Mouse (Mus musculus) kidney, postnatal 14 days (tissue): Measurements from ENCODE around the gene Gm13288.
"Not testable (repeated sequence)": the region's sequence is repeated elsewhere in the genome, so short reads cannot be mapped to it uniquely, and the experiment has no call there.

Experiments
- DNase-seq: peaks from one replicate; pipeline ENCODE4 v3.0.0; 2022; ENCODE audit warnings: mixed read lengths

Gm13288 gene

GRCm38 (mm10) chr4:88802954-88803353 is 2.4 kb upstream of the Gm13288 start, which contains the start of gene Gm13287:
Gene Gm13287 (plus strand): TSS chr4:88803254.
- not testable (repeated sequence) for DNase-seq

- peak; percentile 35 for DNase-seq
Observed at GRCm38 (mm10) chr4:88805761-88806160, 430 bp downstream of the Gm13288 start.

DNA sequence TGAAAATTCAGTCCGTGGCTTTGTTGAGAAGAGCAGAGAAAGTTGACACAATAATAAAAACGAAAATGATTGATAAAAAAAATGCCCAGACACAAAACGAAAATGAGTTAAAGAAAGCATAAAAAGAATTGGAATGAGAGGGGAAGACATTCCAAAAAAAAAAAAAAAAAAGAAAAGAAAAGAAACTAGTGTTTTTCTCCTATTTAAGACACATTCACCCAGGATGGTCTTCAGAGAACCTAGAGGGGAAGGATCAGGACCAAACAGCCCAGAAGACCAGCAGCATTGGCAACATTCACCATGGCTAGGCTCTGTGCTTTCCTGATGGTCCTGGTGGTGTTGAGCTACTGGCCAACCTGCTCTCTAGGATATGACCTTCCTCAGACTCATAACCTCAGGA is 10.6 kb downstream of the Gm13288 start, which contains the start of gene Ifna7:
Ifna7 (plus strand) TSS at position 301 of the 400 bp plus-strand sequence.
- no peak for DNase-seq

DNA sequence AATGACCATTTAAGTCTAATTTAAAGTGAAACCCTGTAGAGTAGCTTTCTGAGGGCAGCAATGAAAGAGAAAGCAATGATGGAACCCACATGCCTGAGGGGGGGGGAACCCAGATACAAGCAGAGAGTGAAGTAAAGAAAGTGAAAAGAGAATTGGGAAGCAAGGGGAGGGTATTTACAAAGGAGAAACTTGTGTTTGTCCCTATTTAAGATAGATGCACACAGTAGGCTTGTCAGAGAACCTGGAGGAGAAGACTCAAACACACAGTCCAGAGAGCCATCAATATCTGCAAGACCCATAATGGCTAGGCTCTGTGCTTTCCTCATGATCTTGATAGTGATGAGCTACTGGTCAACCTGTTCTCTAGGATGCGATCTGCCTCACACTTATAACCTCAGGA is 14.3 kb downstream of the Gm13288 start, which contains the start of gene Ifna11:
Ifna11 (plus strand) TSS at position 301 of the 400 bp plus-strand sequence.
- DNase-seq, result no peak

DNA sequence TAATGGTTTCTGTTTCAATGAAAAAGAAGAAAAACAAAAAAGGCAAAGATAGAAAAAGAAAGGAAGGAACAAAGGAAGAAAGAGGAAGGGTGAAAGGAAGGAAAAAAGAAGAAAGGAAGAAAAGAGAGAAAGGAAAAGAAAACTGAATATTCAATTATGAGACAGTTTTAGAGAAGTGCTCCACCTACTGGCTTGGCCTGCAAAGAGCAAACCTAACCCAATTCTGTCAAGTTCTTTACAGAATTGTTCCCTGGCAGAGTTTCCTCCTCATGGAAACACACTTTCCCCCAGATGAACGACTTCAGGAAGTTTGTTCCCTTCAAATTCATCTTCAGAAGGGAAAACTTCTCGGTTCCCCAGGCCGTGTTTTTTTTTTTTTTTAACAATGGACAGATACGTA is 17.7 kb downstream of the Gm13288 start:
- peak; percentile 1 for DNase-seq

DNA sequence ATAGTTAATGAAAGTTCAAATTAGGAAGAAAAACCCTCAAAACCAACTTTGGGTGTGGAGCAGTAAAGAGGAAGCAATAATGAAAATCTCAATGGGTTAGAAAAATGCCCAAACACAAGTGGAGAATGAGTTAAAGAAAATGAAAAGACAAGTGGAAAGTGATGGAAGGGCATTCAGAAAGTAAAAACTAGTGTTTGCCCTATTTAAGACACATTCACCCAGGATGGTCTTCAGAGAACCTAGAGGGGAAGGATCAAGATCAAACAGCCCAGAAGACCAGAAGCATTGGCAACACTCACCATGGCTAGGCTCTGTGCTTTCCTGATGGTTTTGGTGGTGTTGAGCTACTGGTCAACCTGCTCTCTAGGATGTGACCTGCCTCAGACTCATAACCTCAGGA is 21.8 kb downstream of the Gm13288 start, which contains the start of gene Ifna6:
Ifna6 (plus strand) TSS at position 301 of the 400 bp plus-strand sequence.
- not testable (repeated sequence) for DNase-seq

- peak; percentile 11 for DNase-seq
Observed at GRCm38 (mm10) chr4:88830523-88830922, 25.2 kb downstream of the Gm13288 start.

DNA sequence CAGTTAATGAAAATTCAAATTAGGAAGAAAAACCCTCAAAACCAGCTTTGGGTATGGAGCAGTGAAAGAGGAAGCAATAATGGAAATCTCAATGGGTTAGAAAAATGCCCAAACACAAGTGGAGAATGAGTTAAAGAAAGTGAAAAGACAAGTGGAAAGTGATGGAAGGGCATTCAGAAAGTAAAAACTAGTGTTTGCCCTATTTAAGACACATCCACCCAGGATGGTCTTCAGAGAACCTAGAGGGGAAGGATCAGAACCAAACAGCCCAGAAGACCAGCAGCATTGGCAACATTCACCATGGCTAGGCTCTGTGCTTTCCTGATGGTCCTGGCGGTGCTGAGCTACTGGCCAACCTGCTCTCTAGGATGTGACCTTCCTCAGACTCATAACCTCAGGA is 29.9 kb downstream of the Gm13288 start, which contains the start of gene Ifna5:
Ifna5 (plus strand) TSS at position 301 of the 400 bp plus-strand sequence.
- DNase-seq, result not testable (repeated sequence)

- no peak for DNase-seq
Observed at GRCm38 (mm10) chr4:88838828-88839227, 33.5 kb downstream of the Gm13288 start.

GRCm38 (mm10) chr4:88840058-88840457 is 34.7 kb downstream of the Gm13288 start:
- no peak for DNase-seq

DNA sequence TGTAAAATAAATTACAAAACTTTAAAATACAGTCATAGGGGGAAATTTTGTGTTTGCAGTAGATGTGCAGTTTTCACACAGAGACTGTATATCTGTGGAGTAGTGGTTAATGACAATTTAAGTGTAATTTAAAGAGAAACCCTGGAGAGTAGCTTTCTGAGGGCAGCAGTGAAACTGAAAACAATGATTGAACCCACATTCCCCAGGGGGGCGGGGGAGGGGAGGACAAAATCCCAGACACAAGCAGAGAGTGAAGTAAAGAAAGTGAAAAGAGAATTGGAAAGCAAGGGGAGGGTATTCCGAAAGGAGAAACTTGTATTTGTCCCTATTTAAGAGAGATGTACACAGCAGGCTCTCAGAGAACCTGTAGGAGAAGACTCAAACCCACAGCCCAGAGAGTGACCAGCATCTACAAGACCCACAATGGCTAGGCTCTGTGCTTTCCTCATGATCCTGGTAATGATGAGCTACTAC is 36.1 kb downstream of the Gm13288 start, which contains the start of gene Ifna4:
Ifna4 (plus strand) TSS at position 424 of the 474 bp plus-strand sequence.
- no peak for DNase-seq

DNA sequence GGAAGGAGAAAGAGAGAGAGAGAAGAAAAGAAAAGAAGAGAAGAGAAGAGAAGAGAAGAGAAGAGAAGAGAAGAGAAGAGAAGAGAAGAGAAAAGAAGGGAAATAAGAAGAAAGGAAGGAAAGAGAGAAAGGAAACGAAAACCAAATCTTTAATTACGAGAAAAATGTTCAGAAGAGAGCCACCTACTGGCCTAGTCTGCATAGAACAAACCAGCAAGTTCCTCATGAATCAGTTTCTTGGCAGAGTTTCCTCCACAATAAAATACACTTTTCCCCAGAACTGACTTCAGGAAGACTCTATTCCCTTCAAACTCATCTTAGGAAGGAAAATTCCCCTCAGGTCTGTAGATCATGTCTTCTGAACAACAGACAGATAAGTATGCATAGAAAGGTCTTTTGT is 40.0 kb downstream of the Gm13288 start:
- DNase-seq, result no peak

DNA sequence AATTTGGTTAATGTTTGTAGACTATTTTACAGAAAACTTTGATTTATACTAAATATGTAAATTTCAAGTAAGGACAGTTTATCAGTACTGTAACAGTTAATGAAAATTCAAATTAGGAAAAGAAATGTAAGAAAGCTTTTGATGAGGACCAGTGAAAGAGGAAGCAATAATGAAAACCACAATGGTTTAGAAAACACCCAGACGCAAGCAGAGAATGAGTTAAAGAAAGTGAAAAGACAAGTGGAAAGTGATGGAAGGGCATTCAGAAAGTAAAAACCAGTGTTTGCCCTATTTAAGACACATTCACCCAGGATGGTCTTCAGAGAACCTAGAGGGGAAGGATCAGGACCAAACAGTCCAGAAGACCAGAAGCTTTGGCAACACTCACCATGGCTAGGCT is 44.4 kb downstream of the Gm13288 start, which contains the start of gene Ifna1:
Ifna1 (plus strand) TSS at position 390 of the 400 bp plus-strand sequence.
- no peak for DNase-seq

DNA sequence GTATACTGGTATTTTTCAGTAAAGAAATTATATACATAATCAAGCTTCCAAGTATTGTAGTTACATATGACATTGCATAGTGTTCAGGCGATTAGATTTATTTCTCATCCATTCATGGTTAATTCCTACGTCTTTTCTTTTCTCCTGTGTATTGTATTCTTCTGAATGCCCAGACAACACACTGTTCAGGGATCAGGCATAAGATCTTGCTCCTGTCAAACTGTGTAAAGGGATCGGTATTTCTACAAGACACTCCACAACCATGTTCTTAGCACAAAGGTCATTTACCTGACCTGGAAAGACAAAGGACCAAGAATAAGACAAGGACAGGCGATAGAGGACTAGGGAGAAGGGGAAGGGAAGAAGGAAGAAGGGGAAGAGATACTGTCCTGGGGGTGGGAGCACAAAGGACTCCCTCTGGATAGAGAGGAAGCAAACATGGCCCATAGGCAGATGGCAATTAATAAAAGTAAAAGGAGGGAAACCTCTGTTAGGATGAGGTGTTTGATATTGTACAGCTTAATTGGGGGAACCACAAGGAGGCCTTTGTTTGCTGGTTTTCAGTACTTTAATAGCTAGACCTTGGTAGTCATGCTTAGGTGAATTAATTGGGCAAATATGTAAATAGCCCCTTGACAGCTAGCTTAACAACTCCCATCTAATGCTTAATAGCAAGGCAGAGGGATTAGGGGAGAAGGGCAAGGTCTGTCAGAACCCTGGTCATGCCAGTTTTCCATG is 45.9 kb downstream of the Gm13288 start:
- DNase-seq, result no peak
